Mouse (Mus musculus) limb, embryonic 15.5 days (tissue): ENCODE measurements around the gene Abcb1b. TPM values are rescaled to one million over a fixed set of nuclear protein-coding genes. Genes with fewer than 3 reads are reported as not detected.

Experiments used
- ATAC-seq: fragments of 200-750 bp; cut with Nextera tagmentation; 2 replicates; pipeline ENCODE4 v1.8.0; 2017; ENCODE audit warnings: low read depth, moderate TSS enrichment; ENCODE audit not compliant: insufficient number of reproducible peaks, low FRiP score, low TSS enrichment
- H3K27ac ChIP-seq: fragments of 300-500 bp; sonication (generic); 2 replicates; pipeline ENCODE4 v1.5.1; 2015; ENCODE audit warnings: moderate library complexity, mild to moderate bottlenecking, inconsistent platforms
- H3K27me3 ChIP-seq: fragments of 300-500 bp; sonication (generic); 2 replicates; pipeline ENCODE4 v1.6.1; 2015; ENCODE audit warnings: inconsistent platforms
- H3K36me3 ChIP-seq: fragments of 300-500 bp; sonication (generic); 2 replicates; pipeline ENCODE4 v1.6.1; 2015; ENCODE audit warnings: inconsistent platforms
- H3K4me1 ChIP-seq: fragments of 300-500 bp; sonication (generic); 2 replicates; pipeline ENCODE4 v1.6.1; 2015; ENCODE audit warnings: inconsistent platforms
- H3K4me2 ChIP-seq: fragments of 300-500 bp; sonication (generic); 2 replicates; pipeline ENCODE4 v1.6.1; 2015; ENCODE audit warnings: mild to moderate bottlenecking, inconsistent platforms
- H3K4me3 ChIP-seq: fragments of 300-500 bp; sonication (generic); 2 replicates; pipeline ENCODE4 v1.5.1; 2015; ENCODE audit warnings: mild to moderate bottlenecking, inconsistent platforms
- H3K9ac ChIP-seq: fragments of 300-500 bp; sonication (generic); 2 replicates; pipeline ENCODE4 v1.6.1; 2015; ENCODE audit warnings: inconsistent platforms
- H3K9me3 ChIP-seq: fragments of 300-500 bp; sonication (generic); 2 replicates; pipeline ENCODE4 v1.6.1; 2016; ENCODE audit warnings: inconsistent platforms
- WGBS: fragments of 180-500 bp; shearing (Covaris S2); methylation state at CpG from one replicate; pipeline ENCODE4 v1.1.7; 2015; 5-methylcytosine and 5-hydroxymethylcytosine counted together
- polyA plus RNA-seq: library from polyadenylated mRNA; unstranded; fragments of >200 nt; fragmentation: Nextera tagmentation; extraction: Ambion mirVana; gene quantifications from 2 replicates; pipeline ENCODE4 v1.2.1, GENCODE M21; 2015

Gene Abcb1b
- polyA plus RNA-seq, 1 experiment from 2014 or later: 2.8 TPM

- Histone ChIP-seq H3K36me3 (no peaks in the 10 kb centered on the region), H3K4me1 (no peaks in the 10 kb centered on the region), H3K27ac (no peak overlapping the region), H3K4me3 (no peak overlapping the region), H3K4me2 (no peak overlapping the region), H3K9me3 (no peaks in the 10 kb centered on the region), H3K9ac (no peak overlapping the region), H3K27me3 (no peaks in the 10 kb centered on the region)
- WGBS: 73% methylated on average over 6 of the region's 6 CpGs
- ATAC-seq: no peak
Observed at GRCm38 (mm10) chr5:8902141-8902817, 104.3 kb downstream of the Abcb1b start.

GRCm38 (mm10) chr5:8904539-8904938, 106.6 kb downstream of the Abcb1b start:
- no peaks in the 10 kb centered on the region for H3K36me3 ChIP-seq
- H3K27me3 ChIP-seq: no peaks in the 10 kb centered on the region
- H3K4me1 ChIP-seq: no peaks in the 10 kb centered on the region
- no peak overlapping the region for H3K27ac ChIP-seq
- no peak overlapping the region for H3K4me2 ChIP-seq
- no peak overlapping the region for H3K9ac ChIP-seq
- WGBS: 92% methylated on average over 6 of the region's 6 CpGs
- H3K9me3 ChIP-seq: no peaks in the 10 kb centered on the region
- ATAC-seq: no peak
- no peak overlapping the region for H3K4me3 ChIP-seq

DNA sequence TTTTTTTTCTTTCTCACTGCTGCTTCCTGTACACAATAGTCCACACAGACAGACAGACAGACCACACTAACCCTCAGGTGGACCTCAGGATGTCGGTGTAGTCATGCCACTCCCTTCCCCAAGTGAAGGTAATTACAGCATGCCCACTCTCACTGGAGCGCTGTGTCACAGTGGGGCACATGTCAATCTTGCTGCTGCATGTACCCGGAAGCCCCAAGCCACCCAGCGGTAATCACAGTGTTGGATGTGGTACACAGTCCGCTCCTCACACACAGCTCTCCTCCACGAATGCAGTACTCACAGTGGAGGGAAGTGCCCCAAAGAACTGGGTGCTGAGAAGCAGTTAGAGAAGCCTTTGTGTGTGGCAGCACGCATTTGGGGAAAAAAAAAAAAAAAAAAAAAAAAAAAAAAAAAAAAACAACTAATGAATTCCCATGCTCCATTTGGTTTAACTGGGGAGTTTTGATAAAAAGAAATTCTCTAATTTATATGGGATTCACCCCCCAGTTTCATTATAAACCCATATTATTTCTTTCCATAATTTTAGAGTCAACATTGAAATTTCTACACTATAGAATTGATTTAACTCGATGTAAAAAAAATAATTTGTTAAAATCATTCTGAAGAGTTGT, 113.7 kb downstream of the Abcb1b start:
- Histone ChIP-seq H3K4me1 (no peaks in the 10 kb centered on the region), H3K4me3 (no peak overlapping the region), H3K9me3 (no peaks in the 10 kb centered on the region), H3K9ac (no peak overlapping the region), H3K36me3 (no peaks in the 10 kb centered on the region), H3K4me2 (no peak overlapping the region), H3K27me3 (no peaks in the 10 kb centered on the region), H3K27ac (no peak overlapping the region)
- ATAC-seq: no peak
- WGBS: 77% methylated on average over 8 of the region's 8 CpGs

Other genes starting within 250 kb of the Abcb1b start
- 2.6 and 3.0 TPM in 2 replicates for gene Rundc3b, start 175.2 kb upstream of the Abcb1b start, polyA plus RNA-seq
- 0.32 and 0.55 TPM in 2 replicates for gene Abcb1a, start 138.1 kb upstream of the Abcb1b start, polyA plus RNA-seq
- gene Abcb4, start 95.6 kb downstream of the Abcb1b start, polyA plus RNA-seq: 0.32 and 0.44 TPM in 2 replicates
- 38.8 and 38.9 TPM in 2 replicates for gene Crot, start 199.2 kb downstream of the Abcb1b start, polyA plus RNA-seq